Mouse (Mus musculus) ovary, postnatal 14 days (tissue): Measurements from ENCODE around the gene Grin2d.

Source experiments
- DNase-seq: peaks from one replicate; pipeline ENCODE4 v3.0.0; 2022; ENCODE audit warnings: low spot score

Gene Grin2d

GRCm38 (mm10) chr7:45782271-45782670, 95.9 kb downstream of the Grin2d start:
- no peak for DNase-seq
